Mouse (Mus musculus) embryonic facial prominence, embryonic 14.5 days (tissue): ENCODE results near the gene Letm1. TPM values are rescaled to one million over a fixed set of nuclear protein-coding genes. Genes with fewer than 3 reads are reported as not detected.

ENCODE experiments used
- ATAC-seq: fragments of 200-750 bp; cut with Nextera tagmentation; 2 replicates; pipeline ENCODE4 v1.8.0; 2017; ENCODE audit warnings: low read depth, moderate number of reproducible peaks, moderate TSS enrichment
- DNase-seq: peaks from one replicate; pipeline ENCODE4 v3.0.0-alpha.2; 2015; ENCODE audit warnings: low spot score
- H3K27ac ChIP-seq: fragments of 300-500 bp; sonication (generic); replicated peaks from 2 replicates; pipeline ENCODE4 v1.5.1; 2014; ENCODE audit warnings: low read depth, mild to moderate bottlenecking, low read length, moderate library complexity
- H3K27me3 ChIP-seq: fragments of 300-500 bp; sonication (generic); replicated peaks from 2 replicates; pipeline ENCODE4 v1.6.1; 2014; ENCODE audit warnings: low read length; ENCODE audit not compliant: control insufficient read depth, insufficient read depth
- H3K36me3 ChIP-seq: fragments of 300-500 bp; sonication (generic); 2 replicates; pipeline ENCODE4 v1.6.1; 2014; ENCODE audit warnings: low read length, mixed read lengths; ENCODE audit not compliant: control insufficient read depth, insufficient read depth
- H3K4me1 ChIP-seq: fragments of 300-500 bp; sonication (generic); 2 replicates; pipeline ENCODE4 v1.6.1; 2014; ENCODE audit warnings: antibody characterized with exemption, low read length; ENCODE audit not compliant: control insufficient read depth, insufficient read depth
- H3K4me2 ChIP-seq: fragments of 300-500 bp; sonication (generic); 2 replicates; pipeline ENCODE4 v1.6.1; 2014; ENCODE audit warnings: low read depth, mild to moderate bottlenecking, low read length, moderate library complexity, mixed read lengths
- H3K4me3 ChIP-seq: fragments of 300-500 bp; sonication (generic); 2 replicates; pipeline ENCODE4 v1.5.1; 2014; ENCODE audit warnings: low read depth, mild to moderate bottlenecking, low read length
- H3K9ac ChIP-seq: fragments of 300-500 bp; sonication (generic); 2 replicates; pipeline ENCODE4 v1.6.1; 2014; ENCODE audit warnings: low read depth, mild to moderate bottlenecking, low read length, moderate library complexity, mixed read lengths
- H3K9me3 ChIP-seq: fragments of 300-500 bp; sonication (generic); 2 replicates; pipeline ENCODE4 v1.6.1; 2016; ENCODE audit warnings: low read length; ENCODE audit not compliant: control insufficient read depth
- WGBS: fragments of 180-500 bp; shearing (Covaris S2); extraction: QIAGEN DNeasy Blood & Tissue Kit; methylation state at CpG from one replicate; pipeline ENCODE4 v1.1.7; 2014; 5-methylcytosine and 5-hydroxymethylcytosine counted together
- polyA plus RNA-seq: library from polyadenylated mRNA; unstranded; fragments of >200 nt; fragmentation: Nextera tagmentation; extraction: Ambion mirVana; gene quantifications from 2 replicates; pipeline ENCODE4 v1.2.1, GENCODE M21; 2014

Letm1 gene
- polyA plus RNA-seq, 1 experiment from 2014 or later, result 39.5 TPM

GRCm38 (mm10) chr5:33722266-33723018 is 60.2 kb downstream of the Letm1 start:
- under 1% methylated on average over 38 of the region's 53 CpGs for WGBS
- Histone ChIP-seq H3K4me1 (no peaks in the 10 kb centered on the region), H3K36me3 (no peaks in the 10 kb centered on the region), H3K27me3 (peaks cover 28% of the 10 kb centered on the region), H3K9ac (peak overlapping the region; percentile 83), H3K4me3 (peak overlapping the region; percentile 79), H3K4me2 (peak overlapping the region; percentile 97), H3K9me3 (no peaks in the 10 kb centered on the region), H3K27ac (peak overlapping the region; percentile 72)
- DNase-seq (no peak), ATAC-seq (no peak; the same call in 1 of the 2 replicates)

GRCm38 (mm10) chr5:33721541-33722265 is 60.9 kb downstream of the Letm1 start, which contains the start of gene Fgfr3:
Gene Fgfr3, plus strand, starts transcription at chr5:33721674.
- H3K9ac ChIP-seq, result peak within 1 kb of the TSS; percentile 83
- H3K4me3 ChIP-seq, result peak within 1 kb of the TSS; percentile 79
- H3K36me3 ChIP-seq, result no peaks in the 10 kb centered on the region
- no peaks in the 10 kb centered on the region for H3K9me3 ChIP-seq
- no peaks in the 10 kb centered on the region for H3K4me1 ChIP-seq
- 0% methylated on average over 17 of the region's 73 CpGs for WGBS
- H3K27ac ChIP-seq, result peak within 1 kb of the TSS; percentile 72
- H3K27me3 ChIP-seq, result peaks cover 28% of the 10 kb centered on the region
- H3K4me2 ChIP-seq, result peak within 1 kb of the TSS; percentile 97
- ATAC-seq (peak; percentile 81), DNase-seq (peak; percentile 80)

- H3K36me3 ChIP-seq, result no peaks in the 10 kb centered on the region
- 12% methylated on average over 8 of the region's 8 CpGs for WGBS
- no peak overlapping the region; the same call in 1 of the 2 replicates for H3K9ac ChIP-seq
- peaks cover 28% of the 10 kb centered on the region for H3K27me3 ChIP-seq
- peak overlapping the region; percentile 97 for H3K4me2 ChIP-seq
- 0 out of 2 replicates have a peak overlapping the region, but pooled peaks have one; percentile 15 for H3K27ac ChIP-seq
- H3K4me3 ChIP-seq, result peak overlapping the region; percentile 79
- peaks cover 3% of the 10 kb centered on the region; the same call in 1 of the 2 replicates for H3K4me1 ChIP-seq
- DNase-seq (no peak), ATAC-seq (no peak)
- H3K9me3 ChIP-seq, result no peaks in the 10 kb centered on the region
These were observed 61.6 kb downstream of the Letm1 start for GRCm38 (mm10) chr5:33720852-33721490.

GRCm38 (mm10) chr5:33718460-33718859 is 64.2 kb downstream of the Letm1 start:
- Histone ChIP-seq H3K9ac (no peak overlapping the region), H3K4me2 (no peak overlapping the region), H3K4me3 (no peak overlapping the region), H3K27me3 (peaks cover 11% of the 10 kb centered on the region; the same call in 1 of the 2 replicates), H3K36me3 (no peaks in the 10 kb centered on the region), H3K9me3 (no peaks in the 10 kb centered on the region), H3K27ac (no peak overlapping the region), H3K4me1 (peaks cover 3% of the 10 kb centered on the region; the same call in 1 of the 2 replicates)
- 62% methylated on average over 5 of the region's 5 CpGs for WGBS
- DNase-seq (no peak), ATAC-seq (no peak)

- ATAC-seq, result peak; percentile 69
- DNase-seq, result peak; percentile 76
These were observed 66.2 kb downstream of the Letm1 start for GRCm38 (mm10) chr5:33716467-33716866.

GRCm38 (mm10) chr5:33715182-33715581 is 67.4 kb downstream of the Letm1 start:
- Histone ChIP-seq H3K36me3 (no peaks in the 10 kb centered on the region), H3K27me3 (no peaks in the 10 kb centered on the region), H3K9ac (no peak overlapping the region), H3K4me3 (no peak overlapping the region), H3K27ac (no peak overlapping the region), H3K9me3 (no peaks in the 10 kb centered on the region), H3K4me1 (peaks cover 3% of the 10 kb centered on the region; the same call in 1 of the 2 replicates), H3K4me2 (no peak overlapping the region)
- no peak for DNase-seq
- no peak for ATAC-seq
- 65% methylated on average over 2 of the region's 2 CpGs for WGBS

More at GRCm38 (mm10) chr5:33716467-33716866, 66.2 kb downstream of the Letm1 start:
- no peaks in the 10 kb centered on the region for H3K27me3 ChIP-seq
- H3K9ac ChIP-seq, result no peak overlapping the region
- WGBS, result 63% methylated on average over 6 of the region's 6 CpGs
- no peak overlapping the region for H3K4me3 ChIP-seq
- H3K36me3 ChIP-seq, result no peaks in the 10 kb centered on the region
- no peak overlapping the region for H3K4me2 ChIP-seq
- H3K4me1 ChIP-seq, result peaks cover 3% of the 10 kb centered on the region; the same call in 1 of the 2 replicates
- peak overlapping the region; percentile 44; the same call in 1 of the 2 replicates for H3K27ac ChIP-seq
- no peaks in the 10 kb centered on the region for H3K9me3 ChIP-seq

GRCm38 (mm10) chr5:33712550-33712949 is 70.1 kb downstream of the Letm1 start:
- Histone ChIP-seq H3K4me1 (peaks cover 3% of the 10 kb centered on the region; the same call in 1 of the 2 replicates), H3K4me2 (no peak overlapping the region), H3K27me3 (no peaks in the 10 kb centered on the region), H3K9me3 (no peaks in the 10 kb centered on the region), H3K9ac (no peak overlapping the region), H3K27ac (0 out of 2 replicates have a peak overlapping the region, but pooled peaks have one; percentile 18), H3K36me3 (no peaks in the 10 kb centered on the region), H3K4me3 (no peak overlapping the region)
- DNase-seq (peak; percentile 78), ATAC-seq (peak; percentile 80)
- WGBS, result 77% methylated on average over 2 of the region's 2 CpGs

GRCm38 (mm10) chr5:33709037-33709436 is 73.6 kb downstream of the Letm1 start:
- Histone ChIP-seq H3K27me3 (no peaks in the 10 kb centered on the region), H3K4me1 (peaks cover 6% of the 10 kb centered on the region), H3K36me3 (no peaks in the 10 kb centered on the region), H3K4me3 (no peak overlapping the region), H3K27ac (no peak overlapping the region), H3K9me3 (no peaks in the 10 kb centered on the region), H3K4me2 (no peak overlapping the region), H3K9ac (no peak overlapping the region)
- DNase-seq, result no peak
- 42% methylated on average over 2 of the region's 2 CpGs for WGBS
- ATAC-seq, result no peak
